Mouse (Mus musculus): ENCODE measurements at regions not wholly inside any gene's neighbourhood (a gene's known extent, or its start where the extent isn't known, plus 50 kb on each side); places are given as distances from the start of the nearest gene placed in this dataset.

DNA sequence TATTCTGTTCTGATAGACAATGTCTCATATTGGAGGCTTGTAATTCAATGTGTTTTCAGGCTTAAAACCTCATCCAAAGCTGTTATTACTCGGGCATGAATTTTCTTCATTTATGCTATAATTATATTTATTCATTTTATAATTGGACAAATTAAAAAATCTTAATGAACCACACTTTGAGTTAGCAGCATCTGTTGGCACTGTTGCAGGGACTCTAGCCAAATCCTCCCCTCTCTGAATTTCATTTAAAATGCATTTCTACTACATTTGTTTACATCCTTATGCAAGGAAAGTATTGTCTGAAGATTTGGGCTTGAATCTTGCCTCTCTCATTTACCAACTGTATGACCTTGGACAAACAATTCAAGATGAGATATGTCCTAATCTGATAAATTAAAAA, 874.2 kb upstream of the Kirrel3 start:
- TF ChIP-seq CTCF (IDR thresholded peaks at IDR 0.05; ENCODE audit: low read depth) = no peak
- no peak for TF ChIP-seq EP300 (optimal IDR thresholded peaks at IDR 0.05)

All from stomach, postnatal 0 days (tissue).